Mouse (Mus musculus) megakaryocyte, embryonic 14.5 days (primary cell): ENCODE data around the gene Traf3ip2.

ENCODE experiments used
- FLI1 ChIP-seq: IDR thresholded peaks from 2 replicates; pipeline ENCODE4 v1.6.1; 2012; ENCODE audit warnings: low read length, inconsistent platforms, mixed read lengths
- GATA1 ChIP-seq: IDR thresholded peaks from 3 replicates; pipeline ENCODE4 v1.6.1; 2012; ENCODE audit warnings: mixed read lengths, low read length, inconsistent platforms, borderline replicate concordance

DNA sequence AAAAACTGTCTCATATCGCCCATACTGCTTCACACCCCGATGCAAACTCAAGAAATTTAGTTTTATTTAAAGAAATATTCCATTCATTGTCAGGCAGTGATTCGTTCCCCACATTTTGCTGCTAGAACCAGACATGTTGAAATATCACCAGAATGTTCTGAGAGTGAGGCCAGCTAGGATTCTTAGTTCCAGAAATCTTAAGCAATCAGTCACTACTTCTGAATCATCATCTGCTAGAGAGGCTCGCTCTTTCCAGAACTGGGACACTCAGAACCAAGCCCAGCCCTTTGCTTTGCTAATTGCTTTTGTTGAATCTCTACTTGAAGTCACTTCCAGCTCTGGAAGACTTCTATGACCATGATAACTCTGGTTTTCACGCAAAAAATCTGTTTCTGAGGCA lies 27.0 kb downstream of the Traf3ip2 start:
- TF ChIP-seq GATA1 (no peak), FLI1 (no peak)
